Mouse (Mus musculus): Measurements from ENCODE around the gene Fam114a1. TPM values are rescaled to one million over a fixed set of nuclear protein-coding genes. Genes with fewer than 3 reads are reported as not detected.

Gene Fam114a1
- polyA plus RNA-seq, 2 experiments = 51.7 to 71.7 TPM

DNA sequence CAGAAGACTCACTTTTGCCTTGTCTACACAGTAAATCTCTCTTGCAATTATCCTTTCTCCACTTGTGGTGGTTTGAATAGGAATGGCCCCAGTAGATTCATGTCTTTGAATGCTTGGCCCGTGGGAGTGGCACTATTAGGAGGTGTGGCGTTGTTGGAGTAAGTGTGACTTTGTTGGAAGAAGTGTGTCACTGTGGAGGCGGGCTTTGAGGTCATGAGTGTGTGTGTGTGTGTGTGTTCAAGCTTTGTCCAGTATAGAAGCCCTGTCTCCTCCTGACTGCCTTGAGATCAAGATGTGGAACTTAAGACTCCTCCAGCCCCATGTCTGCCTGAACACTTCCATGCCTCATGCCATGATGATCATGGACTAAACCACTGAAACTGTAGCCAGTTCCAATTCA lies 6.1 kb upstream of the Fam114a1 start:
- no peak for ATAC-seq (ENCODE audit: low FRiP score, low read depth)
- H3K27me3 ChIP-seq (ENCODE audit: control insufficient read depth, insufficient read depth, low read length) = no peaks in the 10 kb centered on the region
- WGBS = 93% methylated on average over 3 of the region's 3 CpGs
- 0 out of 2 replicates have a peak, but pooled peaks cover 3% of the 10 kb centered on the region for H3K4me1 ChIP-seq (ENCODE audit: control insufficient read depth, insufficient read depth, low read length)
- H3K9ac ChIP-seq (ENCODE audit: low read depth, low read length, severe bottlenecking) = no peak overlapping the region
- DNase-seq (ENCODE audit: low spot score) = no peak
- H3K36me3 ChIP-seq (ENCODE audit: control insufficient read depth, insufficient read depth, low read length) = no peaks in the 10 kb centered on the region
- H3K27ac ChIP-seq (replicated peaks; ENCODE audit: low read depth, low read length) = no peak overlapping the region
- no peak overlapping the region for H3K4me3 ChIP-seq (replicated peaks; ENCODE audit: low read length)
- TF ChIP-seq POLR2A (IDR thresholded peaks at IDR 0.05; ENCODE audit: borderline replicate concordance, extremely low read depth, insufficient read depth, insufficient read length) = no peak
- no peak overlapping the region for H3K4me2 ChIP-seq (replicated peaks; ENCODE audit: low read depth, low read length, severe bottlenecking)
- H3K9me3 ChIP-seq (ENCODE audit: control insufficient read depth, low read length) = no peaks in the 10 kb centered on the region

DNA sequence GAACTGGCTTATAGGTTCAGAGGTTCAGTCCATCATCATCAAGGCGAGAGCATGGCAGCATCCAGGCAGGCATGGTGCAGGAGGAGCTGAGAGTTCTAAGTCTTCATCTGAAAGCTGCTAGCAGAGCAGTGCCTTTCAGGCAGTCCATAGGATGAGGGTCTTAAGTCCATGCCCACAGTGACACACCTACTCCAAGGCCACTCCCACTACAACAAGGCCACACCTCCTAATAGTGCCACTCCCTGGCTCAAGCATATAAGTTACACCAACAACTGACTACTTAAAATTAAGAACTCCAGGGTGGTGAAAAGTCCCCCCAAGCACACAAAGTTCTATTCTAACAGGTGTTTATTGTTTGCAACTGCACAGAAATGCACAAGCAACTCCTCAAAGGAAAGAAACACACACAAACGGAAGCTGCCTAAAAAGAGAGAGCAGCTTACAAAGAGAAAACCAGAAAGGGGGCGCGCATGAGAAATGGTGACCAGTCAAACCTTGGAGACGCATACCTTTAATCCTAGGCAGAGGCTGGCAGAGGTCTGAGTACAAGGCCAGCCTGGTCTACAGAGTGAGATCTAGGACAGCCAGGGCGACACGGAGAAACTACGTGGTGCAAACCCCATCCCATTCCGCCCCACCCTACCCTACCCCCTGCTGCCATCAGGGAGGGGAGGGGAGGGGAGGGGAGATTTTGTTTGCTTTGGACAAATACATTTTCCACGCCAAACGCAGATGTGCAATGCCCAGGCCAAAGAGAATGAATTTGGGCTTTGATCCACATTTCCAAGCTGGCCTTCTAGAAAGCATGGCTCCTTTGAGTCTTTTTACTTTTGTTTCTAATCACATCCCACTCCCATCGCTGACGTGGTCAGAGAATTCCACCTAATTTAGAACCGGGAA lies 660 bp upstream of the Fam114a1 start:
- Histone ChIP-seq H3K4me1 (ENCODE audit: control insufficient read depth, insufficient read depth, low read length) (0 out of 2 replicates have a peak, but pooled peaks cover 6% of the 10 kb centered on the region), H3K9ac (ENCODE audit: low read depth, low read length, severe bottlenecking) (peak overlapping the region; percentile 94), H3K9me3 (ENCODE audit: control insufficient read depth, low read length) (no peaks in the 10 kb centered on the region), H3K4me3 (replicated peaks; ENCODE audit: low read length) (peak overlapping the region; percentile 73), H3K36me3 (ENCODE audit: control insufficient read depth, insufficient read depth, low read length) (peaks cover 5% of the 10 kb centered on the region), H3K27me3 (ENCODE audit: control insufficient read depth, insufficient read depth, low read length) (no peaks in the 10 kb centered on the region), H3K27ac (replicated peaks; ENCODE audit: low read depth, low read length) (peak overlapping the region; percentile 86), H3K4me2 (replicated peaks; ENCODE audit: low read depth, low read length, severe bottlenecking) (peak overlapping the region; percentile 67)
- 5% methylated on average over 13 of the region's 14 CpGs for WGBS
- no peak for TF ChIP-seq POLR2A (IDR thresholded peaks at IDR 0.05; ENCODE audit: borderline replicate concordance, extremely low read depth, insufficient read depth, insufficient read length)
- ATAC-seq (ENCODE audit: low FRiP score, low read depth) (peak; percentile 55), DNase-seq (ENCODE audit: low spot score) (peak; percentile 16)

GRCm38 (mm10) chr5:64975121-64975520 lies 5.2 kb downstream of the Fam114a1 start:
- H3K4me2 ChIP-seq (replicated peaks; ENCODE audit: low read depth, low read length, severe bottlenecking) = no peak overlapping the region
- H3K9ac ChIP-seq (ENCODE audit: low read depth, low read length, severe bottlenecking) = no peak overlapping the region
- DNase-seq (ENCODE audit: low spot score) (no peak), ATAC-seq (ENCODE audit: low FRiP score, low read depth) (no peak)
- no peak overlapping the region for H3K4me3 ChIP-seq (replicated peaks; ENCODE audit: low read length)
- WGBS = 54% methylated on average over 5 of the region's 5 CpGs
- no peaks in the 10 kb centered on the region for H3K9me3 ChIP-seq (ENCODE audit: control insufficient read depth, low read length)
- H3K36me3 ChIP-seq (ENCODE audit: control insufficient read depth, insufficient read depth, low read length) = peaks cover 11% of the 10 kb centered on the region
- no peak for TF ChIP-seq POLR2A (IDR thresholded peaks at IDR 0.05; ENCODE audit: borderline replicate concordance, extremely low read depth, insufficient read depth, insufficient read length)
- H3K27me3 ChIP-seq (ENCODE audit: control insufficient read depth, insufficient read depth, low read length) = no peaks in the 10 kb centered on the region
- H3K27ac ChIP-seq (replicated peaks; ENCODE audit: low read depth, low read length) = no peak overlapping the region
- H3K4me1 ChIP-seq (ENCODE audit: control insufficient read depth, insufficient read depth, low read length) = 0 out of 2 replicates have a peak, but pooled peaks cover 6% of the 10 kb centered on the region

GRCm38 (mm10) chr5:64977128-64977527 lies 7.3 kb downstream of the Fam114a1 start:
- Histone ChIP-seq H3K9me3 (ENCODE audit: control insufficient read depth, low read length) (no peaks in the 10 kb centered on the region), H3K36me3 (ENCODE audit: control insufficient read depth, insufficient read depth, low read length) (peaks cover 31% of the 10 kb centered on the region), H3K4me3 (replicated peaks; ENCODE audit: low read length) (no peak overlapping the region), H3K9ac (ENCODE audit: low read depth, low read length, severe bottlenecking) (no peak overlapping the region), H3K27ac (replicated peaks; ENCODE audit: low read depth, low read length) (no peak overlapping the region), H3K4me1 (ENCODE audit: control insufficient read depth, insufficient read depth, low read length) (no peaks in the 10 kb centered on the region), H3K27me3 (ENCODE audit: control insufficient read depth, insufficient read depth, low read length) (no peaks in the 10 kb centered on the region), H3K4me2 (replicated peaks; ENCODE audit: low read depth, low read length, severe bottlenecking) (no peak overlapping the region)
- ATAC-seq (ENCODE audit: low FRiP score, low read depth) (no peak), DNase-seq (ENCODE audit: low spot score) (no peak)
- TF ChIP-seq POLR2A (IDR thresholded peaks at IDR 0.05; ENCODE audit: borderline replicate concordance, extremely low read depth, insufficient read depth, insufficient read length) = no peak
- 77% methylated on average over 8 of the region's 8 CpGs for WGBS

GRCm38 (mm10) chr5:64985971-64986370 lies 16.1 kb downstream of the Fam114a1 start:
- no peaks in the 10 kb centered on the region for H3K9me3 ChIP-seq (ENCODE audit: control insufficient read depth, low read length)
- H3K36me3 ChIP-seq (ENCODE audit: control insufficient read depth, insufficient read depth, low read length) = peaks cover 57% of the 10 kb centered on the region
- H3K9ac ChIP-seq (ENCODE audit: low read depth, low read length, severe bottlenecking) = no peak overlapping the region
- no peak overlapping the region for H3K27ac ChIP-seq (replicated peaks; ENCODE audit: low read depth, low read length)
- H3K4me2 ChIP-seq (replicated peaks; ENCODE audit: low read depth, low read length, severe bottlenecking) = no peak overlapping the region
- 76% methylated on average over 7 of the region's 7 CpGs for WGBS
- H3K4me1 ChIP-seq (ENCODE audit: control insufficient read depth, insufficient read depth, low read length) = no peaks in the 10 kb centered on the region
- H3K4me3 ChIP-seq (replicated peaks; ENCODE audit: low read length) = no peak overlapping the region
- DNase-seq (ENCODE audit: low spot score) (no peak), ATAC-seq (ENCODE audit: low FRiP score, low read depth) (no peak)
- no peak for TF ChIP-seq POLR2A (IDR thresholded peaks at IDR 0.05; ENCODE audit: borderline replicate concordance, extremely low read depth, insufficient read depth, insufficient read length)
- H3K27me3 ChIP-seq (ENCODE audit: control insufficient read depth, insufficient read depth, low read length) = no peaks in the 10 kb centered on the region
